Mouse (Mus musculus): ENCODE results near the gene Mgarp.

Gene Mgarp

GRCm38 (mm10) chr3:51359558-51360307, 36.8 kb downstream of the Mgarp start:
- CTCF ChIA-PET = interaction anchor here in 3 of 4 experiments (0.6 to 3.1 kb wide), 10 partner anchors 21 to 793 kb away, joined by 3 to 17 read pairs (median 3); partner anchors contain the start of gene Ndufc1 (in 2 of the 3)
- POLR2A ChIA-PET = interaction anchor here in 3 of 4 experiments (0.6 to 2.9 kb wide), 22 partner anchors 9 to 201 kb away, joined by 3 to 19 read pairs (median 4); partner anchors contain the start of genes Naa15 (in 1 of the 3), Noct (in 1 of the 3), Rab33b (in 1 of the 3) and Setd7 (in 1 of the 3)

DNA sequence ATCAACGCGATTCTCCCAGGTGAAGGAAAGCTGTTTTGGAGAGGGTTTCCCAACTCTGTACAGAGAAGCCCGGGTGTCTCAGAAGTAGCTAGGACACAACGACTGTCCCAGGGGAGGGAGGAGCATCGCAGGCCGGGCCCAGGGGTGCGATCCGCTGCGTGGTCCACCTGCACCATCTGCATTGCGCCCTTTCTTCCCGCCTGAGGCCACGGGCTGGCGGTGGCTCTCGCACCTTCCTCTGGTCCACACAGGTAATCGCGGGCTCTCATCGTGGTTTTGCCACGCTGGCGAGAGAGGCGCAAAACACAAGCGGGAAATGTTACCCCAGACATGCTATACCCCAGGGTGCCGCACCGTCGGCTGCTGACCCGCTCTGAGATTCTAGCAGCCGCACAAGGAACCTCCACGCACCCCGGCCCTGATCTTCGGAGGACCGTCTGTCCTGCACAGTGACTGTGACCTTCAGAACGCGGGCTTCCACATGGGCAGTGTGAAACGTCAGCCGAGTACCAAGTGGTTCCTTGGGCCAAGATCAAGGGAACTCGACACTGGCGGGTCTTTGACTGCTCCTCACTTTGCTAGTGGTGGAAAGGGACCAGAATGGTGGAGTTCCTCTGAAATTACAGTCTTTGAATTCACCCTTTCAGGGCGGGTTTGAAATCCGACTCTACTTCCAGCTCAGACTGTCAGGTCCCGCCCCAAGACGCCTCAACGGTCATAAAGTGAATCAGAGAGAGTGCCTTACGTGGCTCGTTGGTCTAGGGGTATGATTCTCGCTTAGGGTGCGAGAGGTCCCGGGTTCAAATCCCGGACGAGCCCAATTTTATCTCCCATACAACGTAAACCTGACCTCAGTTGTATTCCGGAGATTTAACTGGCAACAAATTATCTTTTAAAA, 37.6 kb downstream of the Mgarp start:
- ChIA-PET POLR2A (interaction anchor here in 3 of 4 experiments (0.6 to 2.9 kb wide), 43 partner anchors 9 to 202 kb away, joined by 3 to 19 read pairs (median 4); partner anchors contain the start of genes Elf2 (in 2 of the 3), Ndufc1 (in 2 of the 3), Noct (in 2 of the 3) and Rab33b (in 2 of the 3)), CTCF (interaction anchor here in 3 of 4 experiments (0.7 to 3.1 kb wide), 12 partner anchors 12 to 234 kb away, joined by 3 to 17 read pairs (median 4); partner anchors contain the start of genes Ndufc1 (in 1 of the 3) and Setd7 (in 1 of the 3))

- CTCF ChIA-PET = interaction anchor here in 3 of 4 experiments (0.6 to 3.1 kb wide), 16 partner anchors 12 to 470 kb away, joined by 3 to 17 read pairs (median 4); partner anchors contain the start of gene Setd7 (in 1 of the 3)
- POLR2A ChIA-PET = interaction anchor here in 3 of 4 experiments (0.6 to 2.9 kb wide), 41 partner anchors 14 to 411 kb away, joined by 3 to 19 read pairs (median 4); partner anchors contain the start of genes Elf2 (in 2 of the 3), Noct (in 2 of the 3), Mgarp (in 1 of the 3) and Naa15 (in 1 of the 3)
Observed at GRCm38 (mm10) chr3:51358181-51358580, 38.4 kb downstream of the Mgarp start.

- ChIA-PET CTCF (interaction anchor here (0.6 to 3.1 kb wide), 15 partner anchors 8 to 469 kb away, joined by 3 to 17 read pairs (median 4); partner anchors contain the start of gene Setd7 (in 1 of the 4)), POLR2A (interaction anchor here (0.6 to 2.9 kb wide), 32 partner anchors 13 to 411 kb away, joined by 3 to 19 read pairs (median 4); partner anchors contain the start of genes Elf2 (in 2 of the 4), Naa15 (in 1 of the 4), Ndufc1 (in 1 of the 4) and Noct (in 1 of the 4))
Observed at GRCm38 (mm10) chr3:51357624-51358023, 38.9 kb downstream of the Mgarp start.

- CTCF ChIA-PET = interaction anchor here in 3 of 4 experiments (0.6 to 3.1 kb wide), 7 partner anchors 8 to 836 kb away, joined by 3 to 17 read pairs (median 3); no protein-coding TSS in a partner anchor
- POLR2A ChIA-PET = interaction anchor here in 3 of 4 experiments (0.7 to 2.9 kb wide), 13 partner anchors 13 to 133 kb away, joined by 3 to 19 read pairs (median 6); partner anchors contain the start of gene Noct (in 1 of the 3)
Observed at GRCm38 (mm10) chr3:51357078-51357477, 39.5 kb downstream of the Mgarp start.

GRCm38 (mm10) chr3:51354956-51355355, 41.6 kb downstream of the Mgarp start:
- ChIA-PET POLR2A (interaction anchor here in 1 of 4 experiments (1.2 to 2.4 kb wide), 2 partner anchors 79 to 121 kb away, joined by 3 to 10 read pairs; no protein-coding TSS in a partner anchor), CTCF (interaction anchor here (0.7 to 3.5 kb wide), 7 partner anchors 12 to 745 kb away, joined by 3 to 22 read pairs (median 4); no protein-coding TSS in a partner anchor)

DNA sequence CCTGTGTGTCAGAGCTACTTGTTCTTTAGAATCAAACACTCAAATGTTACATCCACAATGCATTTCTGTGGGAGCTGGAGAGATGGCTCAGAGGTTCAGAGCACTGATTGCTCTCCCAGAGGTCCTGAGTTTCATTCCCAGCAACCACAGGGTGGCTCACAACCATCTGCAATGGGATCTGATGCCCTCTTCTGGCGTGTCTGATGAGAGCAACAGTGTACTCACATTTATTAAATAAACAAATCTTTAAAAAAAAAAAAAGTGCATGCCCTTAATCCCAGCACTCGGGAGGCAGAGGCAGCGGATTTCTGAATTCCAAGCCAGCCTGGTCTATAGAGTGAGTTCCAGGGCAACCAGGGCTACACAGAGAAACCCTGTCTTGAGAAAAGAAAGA, 42.5 kb downstream of the Mgarp start:
- CTCF ChIA-PET = interaction anchor here (0.7 to 3.5 kb wide), 19 partner anchors 9 to 744 kb away, joined by 3 to 26 read pairs (median 4); no protein-coding TSS in a partner anchor
- POLR2A ChIA-PET = interaction anchor here in 2 of 4 experiments (0.8 to 2.4 kb wide), 10 partner anchors 10 to 129 kb away, joined by 3 to 10 read pairs (median 4); partner anchors contain the start of gene Noct (in 1 of the 2)

DNA sequence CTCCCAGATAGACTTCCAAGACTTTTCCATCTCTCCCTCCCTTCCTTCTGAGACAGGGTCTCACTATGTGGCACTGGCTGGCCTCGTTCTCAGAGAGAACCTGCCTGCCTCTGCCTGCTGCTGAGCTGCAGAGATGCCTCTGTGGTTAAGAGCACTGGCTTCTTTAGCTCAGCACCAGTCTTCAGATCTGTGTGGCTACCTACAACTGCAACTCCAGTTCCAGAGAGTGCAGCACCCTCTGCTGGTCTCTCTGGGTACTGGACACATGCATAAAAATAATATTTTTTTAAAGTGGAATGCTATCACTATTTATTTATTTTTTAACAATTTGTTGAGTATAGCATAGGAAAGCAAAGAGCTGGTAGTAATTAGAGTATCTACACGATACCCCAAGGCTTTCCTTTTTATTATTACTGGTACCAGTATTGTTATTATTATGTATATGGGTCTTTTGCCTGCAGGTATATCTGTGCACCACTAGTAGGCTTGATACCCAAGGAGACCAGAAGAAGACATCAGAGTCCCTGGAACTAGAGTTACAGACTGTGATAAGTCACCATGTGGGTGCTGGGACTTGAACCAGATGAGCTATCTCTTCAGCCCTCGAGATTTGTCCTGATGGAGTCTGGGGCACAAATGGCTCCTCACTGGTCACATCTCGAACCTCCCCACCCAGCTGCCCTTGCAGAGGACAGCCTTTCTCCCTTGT, 43.1 kb downstream of the Mgarp start:
- ChIA-PET CTCF (interaction anchor here in 3 of 4 experiments (0.6 to 3.5 kb wide), 29 partner anchors 8 to 152 kb away, joined by 3 to 26 read pairs (median 4); partner anchors contain the start of gene Elf2 (in 1 of the 3)), POLR2A (interaction anchor here in 2 of 4 experiments (0.8 to 2.4 kb wide), 9 partner anchors 9 to 129 kb away, joined by 3 to 10 read pairs (median 4); partner anchors contain the start of gene Noct (in 1 of the 2))

GRCm38 (mm10) chr3:51350806-51351205, 45.7 kb downstream of the Mgarp start:
- ChIA-PET CTCF (interaction anchor here (0.5 to 2.4 kb wide), 17 partner anchors 9 to 225 kb away, joined by 3 to 15 read pairs (median 3); no protein-coding TSS in a partner anchor), POLR2A (interaction anchor here in 3 of 4 experiments (0.6 to 2.3 kb wide), 16 partner anchors 8 to 126 kb away, joined by 3 to 9 read pairs (median 4); partner anchors contain the start of genes Elf2 (in 1 of the 3) and Noct (in 1 of the 3))

DNA sequence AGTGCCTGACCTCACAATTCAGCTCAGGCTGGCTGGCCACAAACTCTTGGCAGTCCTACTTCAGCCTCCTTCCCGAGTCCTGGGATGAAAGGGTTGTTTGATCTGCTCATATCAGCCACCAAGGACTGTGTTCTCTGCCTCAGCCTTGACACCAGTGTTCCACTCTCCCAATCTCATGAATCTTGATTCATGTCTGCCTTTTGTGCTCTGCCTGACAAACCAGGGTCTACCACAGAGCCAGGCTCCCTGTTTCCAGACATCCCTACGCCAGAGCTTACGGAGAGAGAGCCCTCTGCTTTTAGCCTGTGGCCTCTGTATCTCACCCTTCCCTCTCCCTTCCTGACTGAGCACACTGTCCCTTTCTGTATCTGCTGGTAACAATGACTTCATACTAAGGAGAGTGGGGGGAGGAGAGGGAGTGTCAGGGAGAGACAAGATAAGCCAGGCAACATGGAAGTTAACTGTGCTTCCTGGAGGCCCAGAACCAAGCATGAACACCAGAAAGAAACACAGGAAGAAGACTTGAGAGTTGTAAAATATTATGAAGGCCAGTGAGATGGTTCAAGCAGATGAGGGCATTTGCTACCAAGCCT, 47.8 kb downstream of the Mgarp start:
- ChIA-PET POLR2A (no interaction called here), CTCF (interaction anchor here in 1 of 4 experiments (1.2 kb wide), 1 partner anchor 115 kb away, joined by 3 read pairs; no protein-coding TSS in a partner anchor)

DNA sequence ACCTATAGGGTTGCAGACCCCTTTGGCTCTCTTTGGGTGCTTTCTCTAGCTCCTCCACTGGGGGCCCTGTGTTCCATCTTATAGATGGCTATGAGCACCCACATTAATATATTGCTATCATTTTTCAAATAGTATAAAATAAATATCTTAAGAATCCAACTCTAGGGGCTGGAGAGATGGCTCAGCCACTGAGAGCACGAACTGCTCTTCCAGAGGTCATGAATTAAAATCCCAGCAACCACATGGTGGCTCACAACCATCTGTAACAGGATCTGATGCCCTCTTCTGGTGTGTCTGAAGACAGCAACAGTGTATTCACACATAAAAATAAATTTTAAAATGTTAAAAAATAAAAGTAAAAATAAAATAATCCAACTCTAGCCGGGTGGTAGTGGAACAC, 51.5 kb downstream of the Mgarp start:
- ChIA-PET POLR2A (interaction anchor here in 3 of 4 experiments (1.0 to 2.0 kb wide), 6 partner anchors 8 to 163 kb away, joined by 3 to 10 read pairs (median 4); no protein-coding TSS in a partner anchor), CTCF (interaction anchor here (0.6 to 2.7 kb wide), 11 partner anchors 8 to 111 kb away, joined by 3 to 18 read pairs (median 3); partner anchors contain the start of gene Ndufc1 (in 1 of the 4))

DNA sequence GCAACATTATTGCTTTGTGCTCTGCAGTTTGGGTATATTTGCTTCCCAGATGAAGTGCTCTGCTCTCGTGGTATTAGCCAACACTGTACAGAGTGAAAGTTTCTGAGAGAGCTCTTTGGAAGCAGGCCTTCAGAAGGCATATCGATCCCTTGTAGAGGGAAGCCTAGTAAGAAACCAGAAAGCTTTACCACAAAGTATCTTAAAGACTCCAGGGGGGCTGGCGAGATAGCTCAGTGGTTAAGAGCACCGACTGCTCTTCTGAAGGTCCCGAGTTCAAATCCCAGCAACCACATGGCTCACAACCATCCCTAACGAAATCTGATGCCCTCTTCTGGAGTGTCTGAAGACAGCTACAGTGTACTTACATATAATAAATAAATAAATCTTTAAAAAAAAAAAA, 52.4 kb downstream of the Mgarp start:
- POLR2A ChIA-PET = interaction anchor here in 3 of 4 experiments (1.0 to 2.0 kb wide), 11 partner anchors 9 to 162 kb away, joined by 3 to 10 read pairs (median 5); partner anchors contain the start of gene Noct (in 1 of the 3)
- CTCF ChIA-PET = interaction anchor here (0.6 to 2.7 kb wide), 8 partner anchors 9 to 188 kb away, joined by 3 to 18 read pairs (median 5); partner anchors contain the start of gene Ndufc1 (in 1 of the 4)

DNA sequence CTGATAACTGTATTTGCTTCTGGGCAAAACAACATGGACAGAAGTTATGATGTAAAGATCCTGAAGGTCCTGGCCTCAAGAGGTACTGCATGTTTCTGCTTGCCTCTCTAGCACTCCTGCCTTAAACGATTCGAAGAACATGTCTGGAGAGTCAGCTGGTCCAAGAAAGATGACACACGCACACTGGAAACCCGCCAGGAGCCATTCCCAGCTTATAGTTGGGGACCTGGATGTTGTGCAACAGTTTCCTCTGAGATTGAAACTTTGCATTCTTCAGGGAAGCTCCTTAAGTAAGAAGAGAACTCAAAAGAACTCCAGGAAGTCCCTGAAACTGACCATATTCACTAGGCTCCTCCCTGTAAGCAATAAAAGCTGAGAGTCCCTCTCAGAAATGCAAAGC, 53.3 kb downstream of the Mgarp start:
- POLR2A ChIA-PET = interaction anchor here in 2 of 4 experiments (1.1 to 2.0 kb wide), 4 partner anchors 14 to 120 kb away, joined by 3 to 10 read pairs (median 6); partner anchors contain the start of gene Noct (in 1 of the 2)
- CTCF ChIA-PET = interaction anchor here (0.7 to 2.7 kb wide), 7 partner anchors 10 to 187 kb away, joined by 3 to 18 read pairs (median 3); no protein-coding TSS in a partner anchor

DNA sequence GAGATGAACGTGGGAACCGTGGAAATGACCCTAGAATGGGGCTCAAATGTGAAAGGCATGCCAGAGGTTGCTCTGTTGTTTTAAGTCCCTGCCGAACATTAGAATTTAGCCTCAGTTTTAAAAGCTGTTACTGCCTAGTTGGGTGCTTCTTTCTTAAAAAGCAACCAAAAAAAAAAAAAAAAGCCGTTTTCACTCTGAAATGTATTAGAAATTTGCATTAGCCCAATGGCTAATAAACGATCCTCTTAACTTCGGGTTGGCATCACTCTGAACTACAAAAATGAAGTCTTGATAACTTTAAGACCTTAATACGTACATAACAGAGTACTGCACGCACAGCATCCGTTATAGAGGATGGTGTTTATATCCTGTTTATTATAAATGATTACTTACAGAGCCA, 54.4 kb downstream of the Mgarp start:
- CTCF ChIA-PET = interaction anchor here in 2 of 4 experiments (0.9 to 1.0 kb wide), 2 partner anchors 8 to 108 kb away, joined by 3 read pairs; no protein-coding TSS in a partner anchor

More for the DNA sequence above, 54.4 kb downstream of the Mgarp start:
- POLR2A ChIA-PET = interaction anchor here in 2 of 4 experiments (0.6 to 2.3 kb wide), 8 partner anchors 8 to 108 kb away, joined by 3 to 9 read pairs (median 3); no protein-coding TSS in a partner anchor

Data from embryonic stem cell, embryonic (primary cell).